Mouse (Mus musculus): ENCODE results near the gene Pitpnm3. TPM values are rescaled to one million over a fixed set of nuclear protein-coding genes. Genes with fewer than 3 reads are reported as not detected.

Gene Pitpnm3
- total RNA-seq, 2 experiments from 2014 or later = 74.9 to 83.2 TPM

- intact Hi-C loops (cut with DNase I) = no loop called here
- no peak for DNase-seq (ENCODE audit: low spot score in 2 of 2)
Observed at GRCm38 (mm10) chr11:72100996-72101395, 34.6 kb downstream of the Pitpnm3 start.

DNA sequence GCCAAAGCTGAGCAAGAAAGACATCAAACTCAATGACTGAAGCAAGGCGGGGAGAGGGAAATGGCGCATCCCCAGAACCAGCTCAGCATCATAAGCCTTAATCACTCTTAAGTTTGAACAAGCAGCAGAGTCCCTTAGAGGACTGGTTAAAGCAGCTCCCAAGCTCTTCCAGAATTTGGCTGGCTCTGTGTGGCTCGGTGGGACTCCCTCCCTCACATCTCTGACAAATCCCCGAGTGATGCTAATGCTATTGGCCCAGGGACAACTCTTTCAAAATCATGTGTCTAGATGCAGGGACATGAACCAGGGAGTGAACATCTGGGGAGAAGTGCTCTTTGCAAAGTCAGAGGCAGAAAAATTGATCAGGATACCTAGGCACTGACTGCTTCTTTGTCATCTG is 36.4 kb downstream of the Pitpnm3 start:
- no peak for DNase-seq (ENCODE audit: low spot score in 2 of 2)
- intact Hi-C loops (cut with DNase I) = no loop called here

- DNase-seq (ENCODE audit: low spot score in 2 of 2) = no peak
- intact Hi-C loops (cut with DNase I) = no loop called here
Observed at GRCm38 (mm10) chr11:72098027-72098426, 37.6 kb downstream of the Pitpnm3 start.

DNA sequence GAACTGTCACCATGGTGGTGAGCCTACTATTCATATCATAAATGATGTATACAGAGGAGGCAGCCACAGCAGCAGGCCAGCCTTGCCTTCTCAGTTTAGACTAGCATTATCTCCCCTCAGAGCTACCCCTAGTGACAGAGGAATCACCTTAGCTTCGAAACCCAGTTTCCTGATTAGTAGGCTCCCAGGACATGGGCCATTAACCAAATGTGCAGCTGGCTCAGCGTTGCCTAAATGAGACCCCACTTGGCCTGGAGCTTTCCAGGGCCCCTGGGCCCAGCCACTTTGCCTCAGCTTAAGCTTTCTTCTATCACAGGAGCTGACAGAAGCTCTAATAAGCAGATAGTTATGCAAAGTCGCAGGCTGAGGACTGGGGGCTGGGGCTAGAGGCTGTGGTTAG is 39.6 kb downstream of the Pitpnm3 start:
- no peak for DNase-seq (ENCODE audit: low spot score in 2 of 2)
- intact Hi-C loops (cut with DNase I) = no loop called here

DNA sequence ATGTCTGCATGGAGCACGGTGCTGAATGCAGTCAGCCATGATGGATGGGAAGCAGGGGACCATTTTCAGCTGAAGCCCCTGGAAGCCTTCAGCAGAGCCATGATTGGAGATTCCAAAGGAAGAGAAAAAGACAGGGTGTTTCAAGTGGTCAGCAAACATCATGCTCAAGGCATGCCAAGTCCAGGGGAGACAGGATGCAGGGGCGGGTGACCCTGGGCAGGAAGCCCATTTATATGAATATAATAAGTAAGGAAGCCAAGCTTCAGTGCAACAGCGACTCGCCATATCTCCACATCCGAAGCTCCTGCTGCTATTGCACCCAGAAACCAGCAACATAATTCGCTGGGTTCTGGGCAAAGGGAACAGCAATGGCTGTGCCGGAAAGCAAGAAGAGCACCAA is 41.1 kb downstream of the Pitpnm3 start:
- DNase-seq (ENCODE audit: low spot score in 2 of 2) = no peak
- intact Hi-C loops (cut with DNase I) = no loop called here

DNA sequence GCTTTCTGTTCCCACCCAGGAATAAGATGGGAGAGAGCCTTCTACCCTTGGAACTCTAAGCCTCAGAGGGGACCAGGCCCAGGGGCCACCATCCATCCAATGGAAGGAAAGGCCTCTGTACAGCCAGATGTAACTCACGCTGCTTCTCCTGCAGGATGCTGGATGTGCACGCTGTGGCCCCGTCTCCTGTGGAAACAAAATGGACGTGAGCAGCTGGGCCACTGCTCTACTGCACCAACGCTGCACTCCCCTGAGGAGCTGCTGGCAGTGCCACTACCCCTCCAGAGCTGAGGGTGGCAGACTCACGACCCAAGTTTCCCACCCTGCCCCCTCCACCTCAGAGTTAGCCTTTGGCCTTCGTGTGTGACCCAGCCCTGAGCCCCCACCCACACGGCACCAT is 43.2 kb downstream of the Pitpnm3 start:
- intact Hi-C loops (cut with DNase I) = no loop called here
- no peak for DNase-seq (ENCODE audit: low spot score in 2 of 2)

- peak; percentile 73 to 78 for DNase-seq (ENCODE audit: low spot score in 2 of 2)
- intact Hi-C loops (cut with DNase I) = loop anchor here (2.0 kb wide), 1 partner anchor 48 kb away; the partner anchor contains the start of gene Pitpnm3
Observed at GRCm38 (mm10) chr11:72086251-72087046, 49.1 kb downstream of the Pitpnm3 start.

- intact Hi-C loops (cut with DNase I) = no loop called here
- peak; percentile 39 to 52 for DNase-seq (ENCODE audit: low spot score in 2 of 2)
Observed at GRCm38 (mm10) chr11:72084337-72084736, 51.2 kb downstream of the Pitpnm3 start.

- intact Hi-C loops (cut with DNase I) = no loop called here
- DNase-seq (ENCODE audit: low spot score in 2 of 2) = no peak
Observed at GRCm38 (mm10) chr11:72082601-72083000, 53.0 kb downstream of the Pitpnm3 start.

DNA sequence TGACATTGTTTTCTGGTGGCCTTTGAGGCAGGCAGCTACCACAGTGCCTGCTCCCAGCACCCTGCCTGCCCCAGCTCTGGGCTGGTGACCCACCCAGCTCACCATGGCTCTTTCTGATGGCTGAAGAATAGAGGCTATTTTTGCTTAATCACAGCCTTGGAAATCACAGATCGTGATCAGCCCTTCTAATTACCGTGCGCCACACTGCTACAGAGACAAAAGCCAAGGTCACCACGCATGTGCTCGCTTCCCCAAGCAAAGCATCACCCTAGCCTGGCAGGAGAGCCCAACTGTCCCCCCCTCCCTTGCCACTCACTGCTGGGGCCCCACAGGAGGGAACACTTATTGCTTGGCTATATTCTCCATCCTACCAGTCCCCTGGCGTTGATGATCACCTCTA is 55.1 kb downstream of the Pitpnm3 start:
- intact Hi-C loops (cut with DNase I) = no loop called here
- DNase-seq (ENCODE audit: low spot score in 2 of 2) = no peak

GRCm38 (mm10) chr11:72078647-72079046 is 56.9 kb downstream of the Pitpnm3 start:
- no peak for DNase-seq (ENCODE audit: low spot score in 2 of 2)
- intact Hi-C loops (cut with DNase I) = no loop called here

- no peak for DNase-seq (ENCODE audit: low spot score in 2 of 2)
- intact Hi-C loops (cut with DNase I) = no loop called here
Observed at GRCm38 (mm10) chr11:72078056-72078455, 57.5 kb downstream of the Pitpnm3 start.

DNA sequence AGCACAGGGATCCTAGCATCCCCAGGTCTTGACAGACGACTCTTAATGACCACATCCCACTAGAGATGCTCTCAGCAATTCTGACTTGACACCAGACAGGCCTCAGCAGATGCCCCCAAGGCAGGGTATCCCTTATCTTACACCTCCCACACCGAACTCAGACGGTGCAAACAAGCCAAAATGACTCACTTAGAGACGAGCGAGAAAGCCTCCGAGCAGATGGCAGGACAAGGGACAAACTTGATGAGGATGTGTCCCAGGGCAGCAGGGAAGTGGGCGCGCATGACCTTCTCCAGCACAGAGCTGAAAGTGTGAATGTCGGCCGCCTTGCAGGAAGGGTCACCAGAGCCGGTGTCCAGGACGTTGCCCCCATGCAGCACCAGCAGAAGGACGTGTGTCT is 61.3 kb downstream of the Pitpnm3 start:
- intact Hi-C loops (cut with DNase I) = no loop called here
- peak; percentile 30 to 34 for DNase-seq (ENCODE audit: low spot score in 2 of 2)

DNA sequence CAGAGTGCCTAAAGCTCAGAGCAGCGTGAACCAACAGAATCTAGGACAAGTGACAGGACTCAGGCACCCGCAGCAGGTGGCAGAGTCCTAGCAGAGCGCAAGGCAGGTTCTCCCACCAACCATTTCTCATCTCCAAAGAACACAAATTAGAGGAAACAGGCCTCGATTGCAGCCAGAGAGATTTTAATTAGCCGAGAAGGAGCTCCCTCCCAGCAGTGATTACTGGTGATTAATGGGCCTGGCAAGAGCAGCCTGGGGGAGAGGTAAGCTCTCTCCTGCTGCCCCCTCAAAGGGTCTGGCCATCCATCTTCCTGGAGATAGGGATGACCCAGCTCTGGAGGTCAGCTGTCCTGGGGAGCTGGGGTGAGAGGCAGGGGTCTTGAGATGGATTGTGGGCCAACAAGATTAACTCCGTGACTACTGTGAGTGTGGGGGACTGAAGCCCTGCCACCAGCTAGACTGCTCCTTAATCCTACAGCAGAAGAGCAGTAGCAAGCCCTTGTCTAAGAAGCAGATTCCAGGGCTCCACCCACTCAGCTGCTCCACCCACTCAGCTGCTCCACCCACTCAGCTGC is 63.2 kb downstream of the Pitpnm3 start:
- DNase-seq (ENCODE audit: low spot score in 2 of 2) = no peak

GRCm38 (mm10) chr11:72070733-72071132 is 64.8 kb downstream of the Pitpnm3 start:
- DNase-seq (ENCODE audit: low spot score in 2 of 2) = no peak
- intact Hi-C loops (cut with DNase I) = no loop called here

More for the DNA sequence above, 63.2 kb downstream of the Pitpnm3 start:
- intact Hi-C loops (cut with DNase I) = no loop called here

GRCm38 (mm10) chr11:72068026-72068425 is 67.6 kb downstream of the Pitpnm3 start:
- DNase-seq (ENCODE audit: low spot score in 2 of 2) = no peak
- intact Hi-C loops (cut with DNase I) = no loop called here

DNA sequence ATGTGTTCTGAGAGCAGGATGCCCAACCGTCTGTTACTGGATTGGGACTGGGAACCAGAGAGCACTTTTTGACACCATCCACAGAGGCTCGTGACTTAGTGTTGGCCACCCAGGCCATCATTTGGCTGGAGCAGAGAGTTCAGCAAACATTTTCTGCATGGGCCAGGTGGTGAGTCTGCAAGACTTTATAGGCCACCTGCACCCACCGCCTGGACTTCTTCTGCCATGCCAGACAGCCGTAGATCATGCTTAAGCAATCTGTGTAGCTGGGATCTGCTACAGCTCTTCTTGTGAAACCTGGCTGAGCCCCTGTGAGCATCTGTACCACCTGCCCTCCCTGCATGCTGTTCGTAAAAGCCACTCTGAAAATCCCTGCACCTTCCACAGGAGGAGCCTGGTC is 68.3 kb downstream of the Pitpnm3 start:
- no peak for DNase-seq (ENCODE audit: low spot score in 2 of 2)
- intact Hi-C loops (cut with DNase I) = no loop called here

DNA sequence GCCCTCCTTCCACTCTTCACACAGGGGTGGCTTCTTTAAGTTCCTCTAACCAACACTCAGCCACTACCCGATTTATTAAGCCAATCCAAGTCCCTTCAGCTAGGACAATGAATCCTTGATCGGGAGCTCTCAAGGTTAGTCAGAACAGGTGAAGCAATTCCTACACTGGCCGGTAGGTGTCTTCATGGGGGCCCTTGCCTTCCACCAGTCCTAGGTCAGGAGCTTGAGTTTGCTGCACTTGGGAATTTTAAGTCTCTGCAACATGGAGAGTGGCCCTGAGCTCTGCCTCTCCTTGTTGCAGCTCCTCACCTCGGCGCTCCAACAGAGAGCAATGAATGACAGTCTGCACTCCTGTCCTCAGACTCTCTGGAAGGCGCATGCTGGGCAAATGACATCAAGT is 69.2 kb downstream of the Pitpnm3 start:
- no peak for DNase-seq (ENCODE audit: low spot score in 2 of 2)
- intact Hi-C loops (cut with DNase I) = no loop called here

- intact Hi-C loops (cut with DNase I) = no loop called here
- no peak for DNase-seq (ENCODE audit: low spot score in 2 of 2)
Observed at GRCm38 (mm10) chr11:72065103-72065502, 70.5 kb downstream of the Pitpnm3 start.

GRCm38 (mm10) chr11:72064414-72064813 is 71.2 kb downstream of the Pitpnm3 start:
- intact Hi-C loops (cut with DNase I) = no loop called here
- DNase-seq (ENCODE audit: low spot score in 2 of 2) = no peak

DNA sequence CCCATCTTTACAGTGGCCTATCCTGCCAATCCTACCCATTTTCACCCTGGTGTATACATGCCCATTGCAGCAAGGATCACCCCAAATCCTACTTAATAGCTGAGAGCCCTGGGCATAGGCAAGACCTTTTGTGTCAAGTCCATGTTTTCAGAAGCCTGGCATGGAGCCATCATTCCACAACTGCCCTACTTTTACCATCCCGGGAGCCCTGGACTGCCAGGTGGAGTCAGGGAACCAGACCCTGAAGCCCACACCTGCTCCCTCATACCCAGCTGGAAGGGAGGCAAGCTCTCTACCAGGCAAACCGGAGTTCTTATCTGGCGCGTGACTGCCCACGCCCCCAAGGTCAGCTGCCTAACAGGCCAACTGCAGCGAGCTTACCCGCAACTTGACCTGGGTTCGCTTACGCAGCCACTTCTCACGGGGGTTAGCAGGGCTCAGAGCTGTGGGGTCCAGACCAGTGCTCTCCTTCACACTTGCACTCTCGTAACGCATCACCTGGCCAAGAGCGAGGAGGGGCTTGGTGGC is 74.4 kb downstream of the Pitpnm3 start:
- no peak for DNase-seq (ENCODE audit: low spot score in 2 of 2)
- intact Hi-C loops (cut with DNase I) = no loop called here
